Mouse (Mus musculus) gastrocnemius, adult 18-20 months (tissue): ENCODE data around the gene Vgf. TPM values are rescaled to one million over a fixed set of nuclear protein-coding genes. Genes with fewer than 3 reads are reported as not detected.

ENCODE experiments used
- DNase-seq: peaks from one replicate; pipeline ENCODE4 v3.0.0; 2021; ENCODE audit warnings: low spot score
- long read RNA-seq, 2 experiments: library from polyadenylated mRNA; stranded (forward); transcript quantifications; one replicate each; pipeline ENCODE4 v2.0.0; 2021
- total RNA-seq, 2 experiments: library from RNA; stranded (reverse); gene quantifications; 2 replicates each; pipeline ENCODE4 v1.2.3; 2021

Vgf gene
- not detected for total RNA-seq
- long read RNA-seq, experiment 1: 0 reads
- long read RNA-seq, experiment 2: 0 reads

DNA sequence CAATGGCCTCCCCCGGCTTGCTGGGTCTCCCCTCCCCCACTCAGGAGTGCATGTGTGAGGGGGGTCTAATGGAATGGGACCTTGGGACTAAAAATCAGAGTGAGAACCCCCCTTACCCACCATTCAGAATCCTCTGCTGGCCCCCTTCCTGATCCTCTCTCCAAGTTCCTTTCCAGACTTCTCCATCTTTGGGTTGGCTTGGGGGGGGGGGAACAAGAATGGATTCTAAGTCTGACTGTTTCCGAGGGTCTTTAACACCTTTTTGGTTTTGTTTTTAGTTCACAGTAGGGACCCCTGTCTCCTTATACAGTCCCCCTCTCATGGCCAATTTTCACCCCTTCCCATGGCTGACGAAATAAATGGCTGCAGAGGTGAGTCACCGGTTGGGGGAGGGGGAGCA is at the start of gene Vgf:
Gene Vgf, plus strand, starts transcription at position 301 of the 400 bp plus-strand sequence.
- DNase-seq: no peak

DNA sequence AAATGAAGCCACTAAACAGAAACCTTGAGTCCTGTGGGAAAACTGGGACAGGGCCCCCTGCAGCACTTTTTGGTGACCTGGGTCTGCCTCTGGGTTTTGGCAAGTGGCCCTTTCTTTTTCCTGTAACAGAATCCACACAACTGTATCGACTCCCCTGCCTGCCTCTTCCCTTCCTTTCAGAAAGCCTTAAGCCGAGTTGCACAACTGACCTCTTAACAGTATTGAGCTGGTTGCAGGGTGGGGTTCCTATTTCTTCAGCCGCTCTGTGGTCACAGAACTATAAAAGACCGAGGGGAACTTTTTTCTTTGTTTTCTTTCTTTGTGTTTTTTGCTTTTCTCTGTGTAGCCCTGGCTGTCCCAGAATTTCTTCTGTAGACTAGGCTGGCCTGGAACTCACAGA is 48.4 kb upstream of the Vgf start:
- no peak for DNase-seq

DNA sequence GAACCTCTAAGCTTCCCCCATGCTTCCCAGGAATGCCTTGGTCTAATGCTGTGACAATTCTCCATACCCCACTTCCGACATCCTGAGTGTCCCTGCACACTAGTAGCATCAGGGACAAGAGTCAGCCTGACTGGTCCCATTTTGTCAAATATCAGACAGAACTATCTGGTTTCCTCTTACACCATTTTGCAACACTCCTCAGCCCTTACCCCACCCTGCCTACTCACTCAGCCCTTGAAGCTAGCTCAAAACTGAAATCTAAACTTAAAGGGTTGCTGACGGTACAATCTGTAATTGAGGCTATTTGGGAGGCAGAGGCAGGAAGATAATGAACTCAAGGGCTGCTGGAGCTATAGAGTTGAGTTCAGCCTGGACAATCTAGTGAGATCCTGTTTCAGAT is 46.4 kb upstream of the Vgf start:
- DNase-seq: no peak

DNA sequence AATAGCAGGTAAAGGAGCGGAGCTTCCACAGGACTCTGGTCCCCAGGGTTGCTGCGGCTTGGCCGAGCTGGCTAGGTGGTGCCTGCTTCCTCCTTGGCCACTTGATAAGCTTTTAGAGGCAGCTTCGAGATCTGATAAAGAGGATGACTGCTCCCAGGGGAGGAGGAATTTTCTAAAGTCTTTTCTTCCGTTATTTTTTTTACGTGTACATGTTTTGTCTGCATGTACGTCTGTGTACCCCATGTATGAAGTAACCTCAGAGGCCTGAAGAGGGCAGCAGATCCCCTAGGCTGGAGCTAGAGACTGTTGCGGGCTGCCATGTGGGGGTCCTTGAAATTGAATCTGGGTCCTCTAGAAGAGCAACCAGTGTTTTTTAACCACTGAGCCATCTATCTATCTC is 45.2 kb upstream of the Vgf start:
- no peak for DNase-seq

DNA sequence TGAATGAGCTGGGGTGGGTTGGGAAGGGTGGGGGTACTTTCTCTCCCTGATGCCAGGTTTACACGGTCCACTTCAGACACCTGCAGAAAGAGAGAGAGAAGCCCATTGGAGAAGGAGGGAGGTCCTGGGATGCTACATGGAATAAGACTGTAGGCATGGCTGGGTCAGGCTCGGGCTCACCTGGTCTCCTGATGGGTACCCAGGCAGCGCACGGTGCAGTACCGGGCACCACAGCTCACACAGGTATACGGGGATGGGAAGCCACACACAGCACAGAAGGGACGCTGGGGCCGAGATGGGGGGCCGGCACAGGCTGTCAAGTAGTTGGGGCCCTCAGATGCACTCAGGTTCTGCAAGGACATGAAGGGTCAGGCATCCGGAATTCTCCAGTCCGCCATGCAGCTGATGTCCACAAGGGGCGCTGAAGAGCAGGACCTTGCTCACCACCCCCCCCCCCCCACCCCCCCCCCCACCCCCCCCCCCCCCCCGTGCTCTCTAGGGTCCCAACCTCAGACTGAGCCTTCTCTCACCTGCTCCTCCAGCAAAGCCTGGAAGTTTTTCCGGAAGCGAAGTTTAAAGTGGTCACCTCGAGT is 43.8 kb upstream of the Vgf start:
- peak; percentile 39 for DNase-seq

DNA sequence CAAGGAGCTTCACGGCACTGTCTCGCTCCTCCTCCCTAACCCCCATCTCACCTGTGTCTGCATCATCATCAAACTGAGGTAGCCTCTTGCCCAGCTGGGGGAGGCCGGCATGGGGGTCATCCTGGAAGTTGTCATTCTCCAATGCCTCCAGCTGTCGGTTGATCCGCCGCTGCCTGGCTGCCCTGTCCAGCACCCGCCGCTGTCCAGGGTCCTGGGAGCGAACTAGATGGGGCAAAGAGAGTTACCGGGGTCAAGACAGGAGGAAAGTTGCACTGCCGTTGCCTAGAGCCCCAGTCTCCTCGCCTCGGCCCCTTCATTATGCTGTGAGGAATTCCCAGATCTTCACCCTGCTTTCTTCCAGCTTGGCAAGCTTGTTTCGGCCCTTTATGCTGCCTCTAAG is 41.4 kb upstream of the Vgf start:
- DNase-seq: no peak

DNA sequence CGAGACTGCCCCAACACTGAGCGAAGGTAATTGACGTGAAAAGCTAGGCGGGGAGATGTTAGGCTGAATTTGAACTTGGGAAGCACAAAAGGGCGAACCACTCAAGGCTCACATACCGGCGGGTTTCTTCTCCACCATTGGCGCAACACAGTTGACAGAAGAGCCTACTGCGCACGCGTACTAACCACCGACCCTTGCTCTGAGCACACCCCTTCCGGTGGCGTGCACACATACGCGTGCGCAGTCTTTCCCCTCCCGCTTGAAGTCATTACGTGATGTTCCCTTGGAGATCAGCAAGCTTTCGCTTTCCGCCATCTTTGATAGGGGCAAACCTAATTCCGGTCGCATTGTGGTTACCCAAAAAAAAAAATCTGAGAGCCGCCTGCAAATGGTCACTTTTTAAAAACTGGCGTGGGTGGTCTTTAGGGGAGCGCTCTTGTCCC is 39.5 kb upstream of the Vgf start, which contains the start of gene Plod3:
Gene Plod3, plus strand, starts transcription at position 325 of the 443 bp plus-strand sequence.
- peak; percentile 97 for DNase-seq

DNA sequence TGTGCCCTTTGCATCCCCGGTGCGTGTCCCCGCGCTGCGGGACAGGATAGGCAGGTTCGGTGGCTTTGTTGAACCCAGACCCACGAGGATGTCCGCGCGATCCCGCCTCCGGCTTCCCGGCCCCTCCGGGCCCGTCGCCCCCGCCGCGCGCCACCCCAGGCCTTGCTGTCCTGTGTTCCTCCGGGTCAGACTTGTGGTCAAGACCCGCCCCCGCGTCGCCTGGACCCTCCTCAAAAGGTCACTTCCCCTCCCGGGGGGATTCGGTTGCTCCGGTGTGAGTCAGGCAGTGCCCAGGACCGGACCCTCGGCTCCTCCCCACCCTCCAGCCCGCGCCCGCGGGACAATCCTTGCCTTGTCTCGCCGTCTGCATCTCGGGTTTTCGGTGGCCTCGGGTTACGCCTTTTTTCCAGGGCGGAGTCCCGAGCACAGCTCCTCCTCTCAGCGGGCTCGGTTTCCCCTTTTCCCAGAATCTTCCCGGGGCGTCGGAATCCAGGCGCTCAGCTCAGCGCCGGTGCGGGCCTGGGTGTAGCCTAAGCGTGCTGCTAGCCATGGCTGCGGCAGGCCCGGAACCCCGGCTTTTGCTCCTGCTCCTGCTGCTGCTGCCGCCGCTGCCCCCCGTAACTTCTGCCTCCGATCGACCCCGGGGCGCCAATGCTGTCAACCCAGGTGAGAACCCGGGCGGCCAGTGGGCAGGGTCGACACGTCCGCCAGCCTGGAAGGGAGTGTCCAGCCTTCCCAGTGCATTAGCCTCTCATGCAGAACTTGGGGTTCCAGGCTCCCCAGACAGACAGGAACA is 38.9 kb upstream of the Vgf start:
- peak; percentile 83 for DNase-seq

DNA sequence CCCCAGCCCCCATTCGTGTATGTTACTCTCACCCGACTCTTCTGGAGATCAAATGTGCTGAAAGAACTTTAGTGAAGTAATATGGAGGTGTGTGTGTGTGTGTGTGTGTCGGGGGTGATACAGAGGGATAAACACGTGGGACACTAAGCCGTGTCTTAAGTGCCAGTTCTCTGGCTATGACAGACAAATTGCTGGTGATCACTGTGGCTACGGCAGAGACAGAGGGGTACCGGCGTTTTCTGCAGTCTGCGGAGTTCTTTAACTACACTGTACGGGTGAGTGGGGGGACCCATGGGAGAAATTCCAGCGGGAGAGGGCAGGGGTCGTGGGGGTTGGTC is 38.3 kb upstream of the Vgf start, which contains the start of gene Znhit1:
Gene Znhit1, minus strand, starts transcription at position 88 of the 338 bp plus-strand sequence.
- DNase-seq: no peak

DNA sequence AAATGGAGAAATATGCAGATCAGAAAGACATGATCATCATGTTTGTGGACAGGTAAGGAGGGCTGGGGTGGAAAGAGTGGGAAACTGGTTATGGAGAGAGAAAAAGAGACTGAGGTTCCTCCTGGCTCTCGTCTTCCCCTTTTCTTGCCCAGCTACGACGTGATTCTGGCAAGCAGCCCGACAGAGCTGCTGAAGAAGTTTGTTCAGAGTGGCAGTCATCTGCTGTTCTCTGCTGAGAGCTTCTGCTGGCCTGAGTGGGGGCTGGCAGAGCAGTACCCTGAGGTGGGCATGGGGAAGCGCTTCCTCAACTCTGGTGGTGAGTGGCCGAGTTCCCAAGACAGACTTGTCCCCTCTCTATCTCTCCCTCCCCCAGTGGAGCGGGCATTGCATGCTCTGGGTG is 37.8 kb upstream of the Vgf start:
- no peak for DNase-seq

DNA sequence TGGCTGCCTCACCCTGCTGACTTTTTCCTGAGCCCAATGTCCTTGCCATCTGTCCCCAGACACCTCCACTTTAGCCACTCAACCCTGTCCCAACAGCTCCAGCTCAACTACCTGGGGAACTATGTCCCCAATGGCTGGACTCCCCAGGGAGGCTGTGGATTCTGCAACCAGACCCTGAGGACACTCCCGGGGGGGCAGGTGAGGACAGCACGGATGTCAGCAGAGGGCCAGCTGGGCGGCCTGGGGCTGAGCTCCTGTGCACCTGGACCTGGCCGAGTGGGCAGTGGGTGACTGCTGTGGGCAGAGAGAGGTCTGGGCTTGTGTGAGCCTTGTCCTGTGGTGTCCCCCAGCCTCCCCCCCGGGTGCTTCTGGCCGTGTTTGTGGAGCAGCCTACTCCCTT is 36.4 kb upstream of the Vgf start:
- no peak for DNase-seq

DNA sequence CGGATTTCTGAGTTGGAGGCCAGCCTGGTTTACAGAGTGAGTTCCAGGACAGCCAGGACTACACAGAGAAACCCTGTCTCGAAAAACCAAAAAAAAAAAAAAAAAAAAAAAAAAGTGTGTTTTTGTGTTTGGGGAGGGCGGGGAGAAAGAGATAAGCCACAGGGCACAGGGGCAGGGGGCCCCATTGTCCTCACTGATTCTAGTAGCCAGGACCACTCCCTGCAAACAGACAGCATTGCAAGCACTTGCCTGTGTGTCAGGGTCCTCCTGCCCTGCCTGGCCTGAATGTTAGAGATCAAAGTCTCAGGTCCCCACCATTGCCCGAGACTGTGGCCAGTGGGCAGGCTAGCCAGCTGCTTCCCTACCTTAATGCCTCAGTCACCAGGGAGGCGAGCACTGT is 26.7 kb upstream of the Vgf start:
- no peak for DNase-seq

DNA sequence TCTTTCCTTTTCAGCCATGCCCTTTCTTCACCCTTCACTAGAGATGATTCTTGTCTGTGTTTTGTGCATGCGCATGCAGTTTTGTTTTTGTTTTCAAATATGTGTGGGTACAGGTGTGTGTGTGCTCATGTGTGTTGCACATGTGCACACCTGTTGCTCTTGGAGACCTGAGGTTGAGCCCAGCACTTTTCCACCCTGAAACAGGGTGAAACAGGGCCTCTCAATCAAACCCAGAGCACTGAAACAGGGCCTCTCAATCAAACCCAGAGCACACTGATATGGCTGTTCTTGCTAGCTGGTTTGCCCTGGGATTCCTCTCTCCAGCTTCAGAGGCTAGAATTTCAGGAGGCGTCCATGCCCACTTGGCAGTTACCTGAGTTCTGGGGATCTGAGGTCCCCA is 25.6 kb upstream of the Vgf start:
- no peak for DNase-seq

DNA sequence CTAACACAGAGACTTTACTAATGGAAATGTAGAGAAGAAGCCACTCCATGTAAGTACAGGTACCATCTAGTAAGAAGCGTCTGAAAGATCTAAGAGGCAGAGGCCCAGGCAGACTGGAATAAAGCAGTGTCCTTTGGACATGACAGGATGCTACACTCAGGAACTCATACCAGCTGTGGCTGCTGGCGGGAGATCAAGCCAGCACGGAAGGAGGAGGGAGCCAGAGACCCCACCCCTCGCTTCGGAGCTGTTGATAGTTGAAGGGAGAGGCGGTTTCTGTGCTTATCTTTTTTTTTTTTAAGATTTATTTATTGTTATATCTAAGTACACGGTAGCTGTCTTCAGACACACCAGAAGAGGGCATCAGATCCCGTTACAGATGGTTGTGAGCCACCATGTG is 18.9 kb upstream of the Vgf start:
- DNase-seq: no peak

DNA sequence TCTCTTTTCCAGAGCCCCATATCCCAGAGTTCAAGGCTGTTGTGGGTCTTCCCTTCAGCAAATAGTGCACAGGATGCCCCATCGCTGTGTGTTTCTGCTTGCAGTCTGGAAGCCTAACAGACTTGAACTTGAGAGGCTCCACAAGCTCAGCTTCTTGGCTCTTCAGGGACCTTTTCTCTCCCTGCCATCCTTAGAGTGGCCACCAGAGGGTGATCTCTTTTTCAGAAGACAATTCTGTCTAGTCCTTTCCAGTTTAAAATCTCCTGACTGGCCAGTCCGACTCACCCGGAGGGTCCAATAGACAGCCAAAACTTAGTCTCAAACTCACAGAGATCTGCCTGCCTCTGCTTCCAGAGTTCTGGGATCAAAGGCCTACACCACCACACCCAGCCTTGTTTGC is 16.2 kb upstream of the Vgf start:
- DNase-seq: no peak

DNA sequence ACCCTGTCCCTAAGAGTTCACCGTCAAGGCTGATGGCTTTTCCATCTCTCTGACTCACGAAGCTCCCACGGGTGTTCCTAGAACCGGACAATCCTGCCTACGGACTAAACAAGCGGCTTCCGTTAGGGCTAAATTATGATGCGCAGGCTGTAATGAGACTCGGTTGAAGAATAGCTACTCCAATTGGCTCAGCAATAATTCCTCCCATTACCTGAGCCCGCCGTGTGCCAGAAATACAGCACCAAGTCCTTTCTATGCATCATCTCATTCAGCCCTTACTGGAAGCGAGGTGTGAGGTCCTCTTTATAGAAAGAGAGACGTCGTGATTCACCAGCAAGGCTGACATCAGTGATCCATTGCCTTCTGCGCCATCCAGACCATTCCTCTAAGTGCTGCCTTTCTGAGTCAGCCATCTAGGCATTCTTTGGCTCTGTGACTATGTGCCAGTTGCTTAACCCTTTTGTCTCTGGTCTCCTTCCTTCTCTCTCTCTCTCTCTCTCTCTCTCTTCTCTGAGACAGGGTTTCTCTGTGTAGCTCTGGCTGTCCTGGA is 13.7 kb upstream of the Vgf start:
- DNase-seq: no peak

DNA sequence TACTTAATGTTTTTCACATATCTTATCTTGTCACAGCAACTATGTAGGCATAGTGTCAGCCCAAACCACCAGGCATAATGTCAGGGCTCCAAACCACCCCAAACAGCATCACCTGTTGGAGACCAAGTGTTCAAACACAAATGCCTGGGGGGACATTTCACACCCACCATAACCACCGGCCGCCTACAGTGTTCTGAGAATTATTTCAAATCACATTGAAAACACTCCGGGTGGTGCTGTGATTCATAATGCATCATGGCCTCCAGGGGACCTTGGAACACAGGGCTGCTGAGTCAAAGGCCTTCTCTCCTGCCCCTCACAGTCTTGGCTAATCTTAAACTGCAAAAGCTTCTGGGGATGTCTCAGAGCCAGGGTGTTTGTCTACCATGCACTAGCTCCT is 10.3 kb upstream of the Vgf start:
- no peak for DNase-seq

DNA sequence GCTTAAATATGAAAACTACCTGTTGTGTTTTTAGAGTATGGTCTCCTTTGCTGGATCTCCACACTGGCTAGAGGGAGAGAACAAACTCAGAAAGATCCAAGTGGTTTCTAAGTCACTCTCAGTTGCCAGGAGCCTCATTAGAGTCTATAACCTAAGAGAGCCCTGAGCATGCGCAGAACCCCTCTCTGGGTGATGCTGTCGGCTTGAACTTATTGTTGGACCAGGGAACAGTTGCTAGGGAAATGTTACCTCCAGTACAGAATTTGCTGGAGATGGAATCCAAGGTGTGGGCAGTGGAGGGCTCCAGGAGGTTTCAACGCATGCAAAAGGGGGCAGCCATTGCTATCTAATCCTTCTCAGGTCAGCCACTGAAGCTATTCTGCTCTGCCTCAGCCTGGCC is 1.9 kb upstream of the Vgf start:
- DNase-seq: no peak

DNA sequence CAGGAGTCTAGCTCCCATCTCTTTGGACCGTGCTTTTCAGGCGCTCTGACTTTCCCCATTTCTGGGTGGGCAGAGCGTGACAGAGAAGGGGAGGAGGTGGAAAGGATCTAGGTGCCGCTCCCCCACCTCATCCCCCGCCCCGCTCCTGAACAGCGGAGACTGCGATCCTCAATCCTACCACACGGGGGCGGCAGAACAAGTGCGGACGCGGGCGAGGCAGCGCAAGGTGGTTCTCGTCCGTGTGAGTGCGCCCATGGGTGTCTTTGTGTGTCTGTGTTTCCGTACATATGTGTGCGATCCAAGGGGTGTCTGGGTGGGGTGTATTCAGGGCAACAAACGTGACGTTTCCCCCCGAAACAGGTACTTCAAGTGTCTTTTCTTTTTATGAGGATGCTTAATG is 1.1 kb upstream of the Vgf start:
- DNase-seq: peak; percentile 72

DNA sequence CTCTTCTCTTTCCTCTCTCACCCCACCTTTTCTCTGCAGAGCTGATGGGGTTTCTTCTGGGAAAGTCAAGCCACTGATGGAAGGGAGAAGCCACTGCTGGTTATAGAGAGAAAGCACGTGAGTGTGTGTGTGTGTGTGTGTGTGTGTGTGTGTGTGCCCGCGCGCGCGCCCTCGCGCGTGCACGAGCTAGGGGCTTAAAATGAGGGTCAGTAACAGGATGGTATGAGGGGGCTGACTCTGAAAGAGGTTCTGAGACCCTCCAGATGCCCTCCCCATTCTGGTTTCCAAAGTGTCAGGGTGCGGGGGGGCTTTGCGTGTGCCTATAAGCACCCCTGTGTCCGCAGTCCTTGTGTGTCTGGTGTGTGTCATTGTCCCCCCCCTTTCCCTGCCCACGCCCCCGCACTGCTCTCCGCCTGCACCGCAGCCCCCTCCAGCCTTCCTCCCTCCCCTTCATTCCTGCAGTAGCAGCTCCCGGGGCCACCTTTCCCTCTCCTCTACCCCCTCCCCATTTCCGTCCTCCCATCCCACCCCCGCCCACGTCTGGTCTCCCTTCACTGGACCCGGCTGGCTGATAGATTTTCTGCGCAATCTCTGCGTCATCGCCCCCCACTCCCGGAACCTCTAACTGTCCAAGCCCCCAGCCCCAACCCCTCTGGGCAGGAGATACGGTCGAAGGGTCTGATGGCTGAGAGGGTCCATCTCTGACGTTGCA is 2.5 kb downstream of the Vgf start:
- no peak for DNase-seq

DNA sequence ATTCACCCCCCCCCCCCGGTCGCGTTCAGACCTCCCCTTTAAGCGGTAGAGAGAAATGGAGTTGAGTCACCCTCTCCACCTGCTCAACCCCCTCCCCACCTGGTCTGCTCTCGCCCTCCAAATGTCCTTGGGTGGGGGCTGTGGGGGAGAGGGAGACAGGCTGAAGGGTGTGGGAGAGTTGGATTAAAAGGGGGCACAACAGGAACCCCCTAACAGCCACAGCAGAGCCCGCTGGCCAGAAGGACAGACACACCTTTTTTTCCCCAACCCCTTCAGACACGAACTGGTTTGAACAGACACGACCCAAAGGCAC is 3.0 kb downstream of the Vgf start:
- no peak for DNase-seq

DNA sequence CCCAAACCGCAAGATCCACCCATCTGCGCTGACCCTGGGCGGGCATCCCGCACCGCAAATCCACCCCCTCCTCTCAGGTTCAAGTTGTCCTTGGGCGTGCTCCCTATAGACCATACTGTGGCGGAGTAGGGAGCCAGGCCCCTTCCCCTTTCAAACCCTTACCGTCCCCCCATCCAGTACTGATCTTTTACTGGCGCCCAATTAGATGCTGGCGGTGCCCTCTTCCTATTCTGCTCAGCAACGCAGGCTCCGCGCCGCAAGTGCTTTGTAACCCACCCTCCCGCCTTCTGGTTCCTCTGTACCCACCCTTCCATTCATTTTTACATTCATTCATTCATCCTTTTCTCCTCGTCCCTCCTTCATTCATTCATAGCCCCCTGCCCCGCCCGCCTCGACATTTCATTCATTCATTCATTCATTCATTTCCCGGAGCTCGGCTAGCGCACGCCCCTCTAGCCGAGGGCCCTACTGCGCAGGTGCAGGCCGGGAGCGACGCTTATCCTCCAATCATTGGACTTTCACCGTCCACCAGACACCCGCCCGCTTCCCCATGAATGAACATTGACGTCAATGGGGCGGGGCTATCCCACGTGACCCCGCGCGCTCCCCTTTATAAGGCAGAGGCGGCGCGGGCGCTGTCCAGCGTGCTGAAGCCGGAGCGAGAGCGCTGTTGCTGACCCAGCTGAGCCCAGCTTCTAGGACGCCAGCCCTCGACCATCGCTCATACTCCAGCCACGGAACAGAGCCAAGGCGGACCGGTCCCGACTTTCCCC is 3.6 kb downstream of the Vgf start:
- peak; percentile 94 for DNase-seq
